Mouse (Mus musculus): ENCODE measurements around the gene Elf1.

GRCm38 (mm10) chr14:79573482-79574191 lies 92.6 kb downstream of the Elf1 start:
- TF ChIP-seq POLR2A (IDR thresholded peaks at IDR 0.05; ENCODE audit: borderline replicate concordance, low read depth, low read length) (no peak), CTCF (IDR thresholded peaks at IDR 0.05; ENCODE audit: low read depth, low read length) (no peak)
